Mouse (Mus musculus) lung, postnatal 36 days (tissue): ENCODE measurements around the gene Clpp.
A peak's percentile ranks its signal among the peaks of the same experiment; 100 is the strongest.

Source experiments
- DNase-seq: peaks from one replicate; pipeline ENCODE4 v3.0.0; 2022; ENCODE audit warnings: mixed read lengths

Clpp gene

DNA sequence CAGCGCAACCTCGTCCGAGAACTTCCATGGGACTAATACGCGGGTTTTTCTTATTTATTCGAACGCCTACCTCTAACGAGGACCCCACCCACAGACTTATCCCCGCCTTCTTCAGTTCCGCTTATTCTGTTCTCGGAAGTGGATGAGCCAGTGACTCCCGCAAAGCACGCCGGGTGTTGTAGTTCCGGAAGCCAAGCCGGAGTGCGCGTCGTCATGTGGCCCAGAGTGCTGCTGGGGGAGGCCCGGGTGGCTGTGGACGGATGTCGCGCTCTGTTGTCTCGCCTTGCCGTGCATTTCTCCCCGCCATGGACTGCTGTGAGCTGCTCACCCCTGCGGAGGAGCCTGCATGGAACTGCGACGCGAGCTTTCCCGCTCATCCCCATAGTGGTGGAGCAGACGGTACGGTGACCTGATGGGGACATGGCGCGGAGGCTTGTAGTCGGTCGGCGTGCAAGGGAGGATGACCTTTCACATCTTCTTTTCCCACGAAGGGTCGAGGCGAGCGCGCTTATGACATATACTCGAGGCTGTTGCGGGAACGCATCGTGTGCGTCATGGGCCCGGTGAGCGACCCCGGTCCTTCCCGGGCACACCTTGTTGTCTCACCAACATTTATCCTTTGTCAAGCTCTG, at the start of gene Clpp:
TSS of gene Clpp (plus strand) at position 191 of the 632 bp plus-strand sequence.
- peak; percentile 99 for DNase-seq

DNA sequence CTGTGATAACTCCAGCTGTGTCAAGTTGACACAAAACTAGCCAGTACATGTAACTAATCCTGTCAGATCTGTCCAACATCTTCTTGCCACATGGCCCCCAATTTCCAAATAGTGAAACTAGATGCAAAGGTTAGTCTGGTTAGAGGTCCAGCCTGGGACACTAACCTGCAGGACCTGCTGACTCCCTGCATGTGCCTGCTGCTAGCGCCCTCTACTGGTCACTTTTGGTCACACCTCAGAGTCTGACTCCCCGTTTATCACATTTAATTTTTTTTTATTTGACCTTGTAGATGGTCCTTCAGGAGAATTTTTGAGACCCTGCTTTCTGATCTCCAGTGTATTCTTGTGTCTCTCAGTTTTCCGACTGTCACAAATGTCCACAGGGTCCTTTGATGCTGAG, 39.2 kb upstream of the Clpp start:
- DNase-seq, result peak; percentile 85

DNA sequence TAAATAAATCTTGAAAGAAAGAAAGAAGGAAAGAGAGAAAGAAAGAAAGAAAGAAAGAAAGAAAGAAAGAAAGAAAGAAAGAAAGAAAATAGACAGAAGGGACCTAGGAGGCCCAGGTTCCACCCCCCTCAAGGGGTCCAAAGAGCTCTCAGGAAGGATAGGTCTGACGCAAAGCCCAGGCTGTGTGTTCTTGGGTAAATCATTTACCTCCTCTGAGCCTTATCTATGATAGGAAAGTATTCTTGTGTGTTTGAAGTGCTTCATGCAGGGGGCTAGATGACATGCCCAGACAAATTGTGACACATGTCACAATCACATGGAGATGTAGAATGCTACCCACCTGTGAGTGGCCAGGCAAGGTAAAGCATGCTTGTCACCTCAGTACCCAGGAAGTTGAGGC, 37.5 kb upstream of the Clpp start:
- no peak for DNase-seq

DNA sequence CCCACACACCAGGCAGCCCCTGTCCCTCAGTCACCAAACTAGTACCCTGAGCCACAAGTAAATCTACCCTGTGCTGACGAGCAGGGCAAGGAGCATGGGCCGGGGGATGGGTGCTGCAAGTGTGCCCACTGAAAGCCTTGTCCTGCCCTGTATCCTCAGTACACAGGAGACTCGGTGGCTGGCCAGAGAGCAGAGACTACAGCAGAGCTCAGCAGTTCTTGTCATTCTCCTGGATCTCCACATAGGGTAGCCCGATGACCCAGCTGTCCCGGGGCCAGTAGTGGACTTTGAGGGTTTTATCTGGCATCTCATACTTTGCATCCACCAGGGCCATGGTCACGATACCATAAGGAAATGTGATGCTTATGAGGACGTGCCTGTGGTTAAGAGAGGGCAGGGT, 35.2 kb upstream of the Clpp start:
- no peak for DNase-seq

DNA sequence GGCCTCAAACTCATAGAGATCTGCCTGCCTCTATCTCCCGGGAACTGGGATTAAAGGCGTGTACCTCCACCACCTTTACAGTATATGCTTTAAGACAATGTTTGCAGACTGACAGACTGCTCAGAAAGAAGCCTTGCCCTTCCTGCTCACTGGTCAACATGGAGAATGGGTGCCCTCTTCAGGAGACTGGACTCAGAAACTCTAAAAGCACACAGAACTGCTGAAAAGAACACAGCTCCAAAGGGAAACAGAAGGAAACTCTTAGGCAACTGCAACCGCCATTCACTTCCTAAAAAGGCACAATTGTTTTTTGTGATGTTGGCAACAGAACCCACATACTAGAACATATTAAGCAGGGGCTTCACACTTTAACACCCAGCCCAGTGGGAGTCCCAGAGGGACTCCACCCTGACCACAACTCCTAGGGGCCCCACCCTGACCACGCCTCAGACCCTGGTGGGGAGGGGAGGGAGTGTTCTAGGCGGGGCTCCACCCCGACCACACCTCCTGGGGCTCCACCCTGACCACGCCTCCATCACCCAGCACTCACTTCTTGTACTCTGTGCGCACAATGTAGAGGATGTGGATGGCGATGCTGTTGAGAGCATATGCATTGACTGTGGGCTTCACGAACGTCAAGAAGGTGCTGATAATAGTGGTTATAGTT, 32.2 kb upstream of the Clpp start:
- DNase-seq, result peak; percentile 54

DNA sequence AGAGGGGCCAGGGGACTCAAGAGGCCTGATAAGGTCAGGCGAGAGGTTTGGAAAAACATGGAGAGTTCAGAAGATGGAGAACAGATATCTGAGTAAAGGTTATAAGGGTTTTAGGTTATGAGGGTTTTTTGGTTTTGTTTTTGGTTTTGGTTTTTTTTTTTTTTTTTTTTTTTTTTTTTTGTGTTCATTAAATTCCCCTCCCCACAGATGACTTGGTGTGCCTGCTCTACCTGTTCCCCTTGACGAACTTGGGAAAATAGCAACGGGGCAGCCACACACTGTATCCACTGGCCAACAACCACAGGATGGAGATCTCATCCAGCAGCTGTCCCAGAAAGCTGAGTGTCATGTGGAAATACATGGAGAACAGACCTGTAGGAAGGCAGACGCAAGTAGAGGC, 31.4 kb upstream of the Clpp start:
- no peak for DNase-seq

DNA sequence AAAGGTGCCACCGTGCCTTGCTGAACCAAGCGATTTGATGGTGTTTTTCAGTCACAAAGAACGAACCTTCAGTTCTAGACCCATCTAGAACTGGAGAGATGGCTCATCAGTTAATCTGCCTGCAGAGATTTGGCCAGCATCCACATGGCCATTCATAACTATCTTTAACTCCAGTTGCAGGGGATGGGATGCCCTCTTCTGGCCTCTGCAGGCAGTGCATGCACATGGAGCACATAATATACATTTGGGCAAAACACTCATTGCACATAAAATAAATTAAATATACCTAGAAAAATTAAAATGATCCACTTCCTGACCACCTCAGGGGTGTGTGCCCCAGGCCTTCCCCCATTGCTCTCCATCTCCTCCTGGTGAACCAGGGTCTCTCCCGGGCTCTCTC, 28.2 kb upstream of the Clpp start:
- DNase-seq, result no peak

DNA sequence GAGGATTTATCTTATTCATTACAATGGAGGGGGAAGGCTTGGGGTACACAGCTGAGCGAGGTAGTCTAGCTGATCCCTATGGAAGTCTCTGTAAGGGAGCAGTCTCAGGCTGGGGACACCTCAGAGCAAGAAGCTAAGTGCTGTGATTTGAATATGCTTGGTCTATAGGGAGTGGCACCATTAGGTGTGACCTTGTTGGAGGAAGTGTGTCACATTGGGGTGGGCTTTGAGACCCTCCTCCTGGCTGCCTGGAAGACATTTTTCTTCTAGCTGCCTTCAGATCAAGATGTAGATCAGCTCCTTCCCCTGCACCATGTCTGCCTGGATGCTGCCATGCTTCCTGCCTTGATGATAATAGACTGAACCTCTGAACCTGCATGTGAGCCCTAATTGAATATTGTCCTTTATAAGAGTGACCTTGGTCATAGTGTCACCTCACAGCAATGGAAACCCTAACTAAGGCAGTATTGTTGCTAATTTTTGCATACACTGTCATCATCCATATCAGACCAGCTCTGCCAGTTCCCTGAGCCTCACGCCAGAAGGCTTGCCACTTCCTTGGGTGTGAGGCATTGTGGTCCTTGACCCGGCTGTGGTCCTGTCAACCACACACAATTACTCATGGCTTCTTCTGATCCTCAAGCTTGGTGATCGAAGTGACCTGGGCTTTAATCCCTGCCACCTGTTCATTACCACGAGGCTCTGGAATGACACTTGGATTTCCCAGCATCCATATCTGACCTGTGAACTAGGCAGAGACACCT, 27.3 kb upstream of the Clpp start:
- DNase-seq, result no peak

DNA sequence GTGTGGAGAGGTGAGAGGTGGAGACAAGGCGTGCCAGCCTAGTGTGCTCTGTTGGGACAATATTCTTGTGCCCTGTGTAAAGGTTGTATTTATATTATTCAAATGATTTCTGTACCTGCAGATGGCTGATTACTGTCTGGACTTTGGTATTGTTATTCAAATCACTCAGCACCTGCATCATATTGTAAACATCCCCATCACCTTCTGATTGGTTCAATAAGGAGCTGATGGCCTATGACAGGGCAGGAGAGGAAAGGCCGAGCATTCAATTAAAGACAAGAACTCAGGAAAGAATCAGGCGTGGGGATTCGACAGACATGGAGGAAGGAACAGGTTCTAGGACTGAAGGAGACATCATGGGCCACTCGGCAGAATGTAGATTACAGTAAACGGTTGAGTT, 26.5 kb upstream of the Clpp start:
- DNase-seq, result no peak

DNA sequence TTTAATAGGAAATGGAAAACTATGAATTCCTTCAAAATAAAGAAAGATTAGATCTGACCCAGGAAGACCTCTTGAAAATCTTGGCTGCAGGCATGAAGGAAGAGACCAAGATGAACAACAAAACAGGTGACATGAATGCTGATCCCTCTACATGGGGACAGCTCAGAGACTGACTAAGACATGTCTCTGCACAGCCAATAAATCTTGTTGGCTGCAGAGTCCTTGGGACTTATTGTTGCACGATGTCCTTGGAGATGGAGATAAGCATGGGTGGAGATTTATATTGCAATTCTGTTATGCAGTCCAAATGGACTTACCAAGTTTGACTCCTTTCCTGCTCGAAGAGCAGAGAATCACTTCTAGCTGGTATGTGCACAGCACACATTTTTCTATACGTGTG, 20.8 kb upstream of the Clpp start:
- no peak for DNase-seq

DNA sequence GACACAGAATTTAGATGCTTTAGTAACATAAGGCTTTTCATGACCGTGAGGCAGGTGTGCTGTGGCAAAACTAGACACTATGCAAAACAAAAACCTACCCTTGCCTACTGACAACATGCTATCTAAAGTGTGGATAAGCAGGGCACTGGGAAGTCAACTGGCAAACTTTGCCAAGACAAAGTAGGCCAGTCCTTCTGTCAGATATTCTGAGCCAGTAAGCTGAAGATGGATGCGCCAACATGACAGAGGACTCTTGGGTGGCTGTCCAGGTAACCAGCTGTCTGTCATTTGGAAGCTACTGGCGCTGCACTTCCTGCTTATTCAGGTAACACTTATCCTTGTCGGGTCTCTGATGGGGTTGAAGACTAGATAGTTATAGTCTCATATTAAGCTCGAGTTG, 20.0 kb upstream of the Clpp start:
- DNase-seq, result no peak

DNA sequence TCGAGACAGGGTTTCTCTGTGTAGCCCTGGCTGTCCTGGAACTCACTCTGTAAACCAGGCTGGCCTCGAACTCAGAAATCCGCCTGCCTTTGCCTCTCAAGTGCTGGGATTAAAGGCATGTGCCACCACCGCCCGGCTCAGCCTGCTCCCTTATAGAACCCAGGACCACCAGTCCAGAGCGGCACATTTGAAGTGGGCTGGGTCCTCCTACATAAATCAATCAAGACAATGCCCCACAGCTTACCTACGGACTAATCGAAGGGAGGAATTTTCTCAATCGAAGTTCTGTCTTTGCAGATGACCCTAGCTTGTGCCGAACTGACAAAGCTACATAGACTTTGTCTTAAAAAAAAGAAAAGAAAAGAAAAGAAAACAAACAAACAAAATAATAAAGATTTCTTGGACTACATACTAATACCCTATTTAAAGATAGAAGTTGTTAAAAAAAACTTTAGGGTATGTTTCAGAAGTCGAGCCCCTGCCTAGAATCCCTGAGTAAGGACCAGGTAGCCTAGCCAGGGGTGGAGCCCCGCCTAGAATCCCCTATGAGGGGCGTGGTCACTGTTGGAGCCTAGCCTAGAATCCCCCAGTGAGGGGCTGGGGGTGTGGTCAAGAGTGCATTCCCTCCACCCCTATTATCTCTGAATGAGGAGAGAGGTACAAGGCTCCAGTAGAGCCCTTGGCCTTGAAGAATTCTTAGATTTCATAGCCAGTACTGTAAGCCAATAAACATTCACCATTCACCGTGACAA, 16.0 kb upstream of the Clpp start:
- no peak for DNase-seq

DNA sequence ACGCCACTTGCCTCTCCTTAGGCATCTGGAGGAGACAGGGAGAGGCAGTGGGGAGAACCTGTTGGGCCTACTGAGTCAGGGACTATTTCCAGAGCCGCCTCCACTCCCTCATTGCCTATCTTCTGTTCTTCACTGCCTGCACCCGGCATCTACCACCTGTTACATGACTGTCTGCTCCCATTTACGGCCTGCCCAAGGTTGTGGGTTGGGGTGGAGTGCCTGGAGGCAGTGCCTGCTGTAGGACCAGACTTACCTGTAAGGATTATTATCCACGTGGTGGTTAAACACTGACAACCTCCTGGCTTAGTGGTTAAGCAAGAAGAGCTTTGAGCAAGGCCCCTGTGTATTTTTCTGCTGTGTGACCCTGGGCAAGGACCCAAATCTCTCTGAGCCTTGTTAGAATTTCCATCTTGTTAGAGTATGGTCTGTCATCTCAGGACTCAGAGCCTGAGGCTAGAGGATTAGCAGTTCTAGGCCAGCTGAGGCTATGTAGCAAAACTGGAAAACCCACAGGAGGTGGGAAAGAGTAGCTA, 15.3 kb upstream of the Clpp start:
- DNase-seq, result no peak

DNA sequence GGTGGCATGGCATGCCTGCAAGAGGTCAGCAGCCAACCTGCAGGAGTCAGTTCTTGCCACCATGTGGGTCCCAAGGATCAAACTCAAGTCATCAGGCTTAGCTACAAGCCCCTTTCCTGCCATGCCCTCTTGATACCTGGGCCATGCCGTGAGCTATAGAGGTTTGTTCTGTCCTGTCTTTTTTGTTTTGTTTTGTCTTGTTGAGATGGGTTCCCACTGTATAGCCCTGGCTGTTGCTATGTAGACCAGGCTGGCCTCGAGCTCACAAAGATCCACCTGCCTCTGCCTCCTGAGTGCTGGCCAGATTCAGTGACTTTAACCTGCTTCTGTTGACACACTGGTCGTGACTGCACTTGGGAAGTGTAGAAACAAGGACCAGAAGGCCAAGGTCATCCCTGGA, 14.7 kb upstream of the Clpp start:
- DNase-seq, result no peak

DNA sequence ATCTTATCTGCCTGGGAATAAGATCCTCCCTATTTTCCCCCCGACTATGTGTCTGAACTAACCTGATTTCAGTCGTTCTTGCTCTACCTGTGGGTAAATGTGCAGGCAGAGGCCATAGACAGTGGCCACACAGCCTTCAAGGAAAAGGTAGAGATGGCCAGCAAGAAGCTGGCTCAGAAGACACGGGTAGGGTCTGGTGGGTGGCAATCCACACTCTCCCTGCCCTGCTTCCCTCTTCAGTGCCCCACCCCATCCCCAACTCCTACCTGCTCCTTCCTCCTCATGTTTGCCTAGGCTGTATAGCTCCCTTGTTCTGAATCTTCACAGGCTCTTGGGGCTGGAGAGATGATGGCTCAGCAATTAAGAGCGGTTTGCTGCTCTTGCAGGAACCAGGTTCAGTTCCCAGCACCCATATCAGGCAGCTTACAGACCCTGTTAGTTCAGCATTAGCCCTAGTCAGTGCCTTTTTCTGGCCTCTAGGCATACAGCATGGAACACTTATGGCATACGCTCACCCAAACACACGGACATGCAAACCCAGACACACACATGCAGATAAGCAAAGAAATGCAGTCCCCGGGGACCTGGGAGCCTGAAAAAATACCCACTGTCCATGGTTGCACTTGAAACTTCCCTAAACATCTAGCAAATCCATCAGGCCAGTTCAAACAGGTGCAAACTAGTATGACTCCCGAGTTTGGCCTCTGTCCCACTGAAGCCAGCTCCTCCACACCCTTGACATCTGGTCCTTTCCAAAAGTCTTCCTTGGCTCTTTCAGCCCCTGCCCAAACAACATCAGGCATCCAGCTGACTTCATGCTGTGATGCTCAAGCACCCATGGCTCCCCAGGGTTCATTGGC, 13.3 kb upstream of the Clpp start:
- DNase-seq, result no peak

DNA sequence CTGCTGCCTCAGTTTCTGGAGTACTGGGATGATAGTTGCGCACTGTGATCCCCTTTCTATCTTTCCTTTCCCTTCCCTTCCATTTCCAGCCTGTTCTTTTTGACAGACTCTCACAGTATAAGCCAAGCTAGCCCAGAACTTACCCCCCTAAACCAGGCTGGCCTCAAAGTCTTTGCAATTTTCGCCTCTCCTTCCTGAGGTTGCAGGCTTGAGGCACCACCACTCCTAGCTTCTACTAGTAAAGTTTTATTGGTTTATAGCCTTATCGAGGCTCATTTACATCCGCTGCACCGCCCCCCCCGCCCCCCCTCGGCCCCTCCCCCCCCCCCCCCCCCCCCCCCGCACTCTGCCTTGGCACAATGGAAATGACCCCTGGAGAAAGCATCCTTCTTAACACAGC, 10.6 kb upstream of the Clpp start:
- no peak for DNase-seq

DNA sequence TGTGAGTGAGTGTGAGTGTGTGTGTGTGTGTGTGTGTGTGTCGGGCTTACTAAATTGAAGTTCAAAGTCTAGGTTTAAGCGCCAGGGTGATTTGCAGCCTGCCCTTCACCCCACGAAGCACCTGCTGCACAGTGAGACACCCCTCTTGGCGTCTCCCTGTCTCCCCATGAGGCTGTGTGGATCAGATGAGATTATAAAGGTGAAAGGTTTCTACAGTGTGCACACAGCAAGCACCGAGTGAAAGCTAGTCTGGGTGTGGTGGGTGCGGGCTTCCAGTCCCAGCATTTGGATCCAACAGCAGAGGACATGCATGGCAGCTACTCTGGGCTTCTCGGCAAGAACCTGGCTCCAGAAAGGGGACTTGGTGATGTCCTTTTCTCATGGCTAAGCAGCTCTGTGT, 9.1 kb upstream of the Clpp start:
- no peak for DNase-seq

DNA sequence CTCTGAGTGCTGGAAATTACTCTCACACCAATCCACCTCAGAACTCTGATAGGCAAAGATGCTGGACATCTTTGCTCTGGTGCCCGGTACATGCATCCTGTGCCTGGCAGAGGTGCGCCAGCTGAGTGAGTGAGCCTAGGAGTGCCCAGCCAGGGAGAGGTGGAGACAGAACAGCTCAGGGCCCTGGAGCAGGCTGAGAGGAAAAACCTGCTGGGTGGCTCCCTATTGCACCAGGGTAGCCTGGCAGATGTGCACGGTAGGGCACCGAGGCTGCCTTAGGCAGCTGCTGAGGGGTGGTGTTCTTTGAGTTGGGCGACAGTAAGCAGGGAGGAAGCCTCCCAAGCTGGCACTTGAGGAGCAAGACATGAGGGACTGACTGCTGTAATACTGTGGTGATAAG, 8.1 kb upstream of the Clpp start, which contains the start of gene Acer1:
TSS of gene Acer1 (minus strand) at position 114 of the 400 bp plus-strand sequence.
- DNase-seq, result no peak

DNA sequence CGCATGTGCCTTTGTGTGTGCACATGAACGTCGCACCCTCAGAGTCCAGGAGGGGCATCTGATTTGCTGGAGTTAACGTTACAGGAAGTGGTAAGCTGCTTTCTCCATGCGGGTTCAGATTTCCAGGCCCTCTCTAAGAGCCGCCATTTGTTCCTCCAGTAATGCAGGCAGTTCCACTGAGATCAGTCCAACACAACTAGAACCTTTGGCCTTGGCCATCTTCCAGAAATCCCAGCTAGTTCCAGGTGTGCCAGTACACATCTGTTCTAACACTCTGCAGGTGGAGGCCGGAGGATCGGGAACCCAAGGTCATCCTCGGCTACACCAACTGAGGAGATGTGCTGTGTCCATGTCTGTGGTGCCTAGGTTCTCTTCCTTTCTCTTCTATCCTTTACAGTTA, 5.2 kb upstream of the Clpp start:
- no peak for DNase-seq

DNA sequence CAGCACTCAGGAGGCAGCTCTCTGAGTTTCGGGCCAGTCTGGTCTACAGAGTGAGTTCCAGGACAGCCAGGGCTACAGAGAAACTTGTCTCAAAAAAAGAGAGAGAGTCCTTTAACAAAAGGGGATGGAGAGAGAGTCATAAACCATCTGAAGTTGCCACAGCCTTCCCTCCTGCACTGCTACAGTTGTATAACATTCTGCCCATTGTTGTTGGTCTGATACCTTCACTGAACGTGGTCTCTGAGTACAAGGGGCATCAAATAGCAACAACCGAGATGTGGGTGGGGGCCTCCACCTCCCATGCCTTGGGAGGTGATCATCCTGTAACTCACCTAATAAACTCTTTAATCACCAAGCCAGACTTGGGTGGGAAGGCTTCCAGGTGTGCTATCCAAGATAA, 4.4 kb upstream of the Clpp start:
- no peak for DNase-seq

DNA sequence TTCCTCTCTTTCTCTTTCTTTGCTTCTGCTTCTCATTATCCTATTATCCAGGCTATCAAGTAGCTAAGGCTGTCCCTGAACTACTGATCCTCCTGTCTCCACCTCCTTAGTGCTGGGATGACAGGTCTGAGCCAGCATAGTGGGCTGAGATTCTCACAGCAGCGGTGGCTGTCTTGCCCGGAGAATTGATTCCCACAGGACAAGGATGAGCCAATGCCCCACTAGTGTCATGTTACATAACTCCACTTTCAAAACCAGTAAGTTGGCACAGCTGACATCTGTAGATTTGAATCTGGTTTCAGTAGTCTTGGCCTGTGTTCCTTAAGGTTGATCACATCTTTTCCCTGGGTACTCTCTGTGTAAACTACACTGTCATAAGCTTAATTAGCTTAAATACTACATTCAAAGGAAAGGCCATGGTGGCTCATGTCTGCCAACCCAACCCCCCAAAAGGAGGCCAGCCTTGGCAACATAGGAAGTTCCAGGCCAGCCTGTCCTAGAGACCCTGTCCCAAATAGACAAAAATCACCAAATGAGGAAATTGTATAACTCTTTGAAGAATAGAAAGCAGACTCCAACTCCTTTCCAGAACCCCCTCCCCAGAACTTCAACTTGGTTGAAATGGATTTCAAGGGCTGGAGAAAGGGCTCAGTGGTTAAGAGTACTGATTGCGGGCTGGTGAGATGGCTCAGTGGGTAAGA, 3.9 kb upstream of the Clpp start:
- DNase-seq, result no peak

DNA sequence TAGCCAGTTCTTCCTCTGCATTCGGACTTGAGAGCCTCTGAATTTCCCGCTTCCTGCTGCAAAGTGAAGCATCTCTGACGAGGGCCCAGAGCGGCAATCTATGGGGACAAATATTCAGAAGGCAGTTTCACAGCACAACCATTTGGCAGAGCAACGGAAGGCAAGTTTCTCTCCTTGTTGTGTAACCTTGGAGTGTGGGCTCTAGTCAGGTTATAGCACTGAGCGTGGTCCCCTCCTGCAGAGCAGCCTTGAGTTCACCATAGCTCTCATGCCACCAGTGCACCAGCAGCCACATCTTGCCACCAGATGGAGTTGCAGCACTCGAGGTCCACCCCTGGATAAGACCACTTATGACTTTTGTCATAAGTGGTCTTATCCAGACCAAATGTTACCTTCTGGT, 1.7 kb upstream of the Clpp start:
- DNase-seq, result no peak
